Mouse (Mus musculus) thymus, adult 2 months (tissue): ENCODE measurements at regions not wholly inside any gene's neighbourhood (a gene's known extent, or its start where the extent isn't known, plus 50 kb on each side); places are given as distances from the start of the nearest gene placed in this dataset.

ENCODE experiments used
- DNase-seq: peaks from one replicate; pipeline ENCODE4 v3.0.0; 2021
- H3K27ac ChIP-seq: fragments of 200-500 bp; 2 replicates; pipeline ENCODE4 v1.5.1; 2012; ENCODE audit warnings: low read length, control low read depth; ENCODE audit not compliant: control insufficient read depth, insufficient read depth
- H3K27me3 ChIP-seq: fragments of 200-500 bp; 2 replicates; pipeline ENCODE4 v1.6.1; 2012; ENCODE audit warnings: mild to moderate bottlenecking, low read length, moderate library complexity, mixed read lengths; ENCODE audit not compliant: control insufficient read depth, insufficient read depth
- H3K36me3 ChIP-seq: fragments of 200-500 bp; 2 replicates; pipeline ENCODE4 v1.6.1; 2012; ENCODE audit warnings: mild to moderate bottlenecking, low read length, moderate library complexity; ENCODE audit not compliant: control insufficient read depth, insufficient read depth
- H3K4me1 ChIP-seq: fragments of 200-500 bp; replicated peaks from 2 replicates; pipeline ENCODE4 v1.6.1; 2012; ENCODE audit warnings: low read length; ENCODE audit not compliant: control insufficient read depth, insufficient read depth
- H3K4me3 ChIP-seq: fragments of 200-500 bp; 2 replicates; pipeline ENCODE4 v1.5.1; 2012; ENCODE audit warnings: mild to moderate bottlenecking, low read length, control low read depth, moderate library complexity; ENCODE audit not compliant: control insufficient read depth, insufficient read depth
- CTCF ChIP-seq: fragments of 200-500 bp; IDR thresholded peaks from 2 replicates; pipeline ENCODE4 v1.5.1; 2012; ENCODE audit warnings: mild to moderate bottlenecking, control low read depth, low read length, moderate library complexity, borderline replicate concordance; ENCODE audit not compliant: control insufficient read depth, poor library complexity, insufficient read depth; ENCODE audit errors: extremely low read depth
- POLR2A ChIP-seq: fragments of 200-500 bp; IDR thresholded peaks from 2 replicates; pipeline ENCODE4 v1.6.1; 2012; ENCODE audit warnings: mild to moderate bottlenecking, low read length, control low read depth, moderate library complexity; ENCODE audit not compliant: control insufficient read depth, poor library complexity, insufficient read depth; ENCODE audit errors: extremely low read depth
- WGBS: fragments of 180-500 bp; shearing (Covaris S2); methylation state at CpG from one replicate; pipeline ENCODE4 v1.1.7; 2018; 5-methylcytosine and 5-hydroxymethylcytosine counted together

DNA sequence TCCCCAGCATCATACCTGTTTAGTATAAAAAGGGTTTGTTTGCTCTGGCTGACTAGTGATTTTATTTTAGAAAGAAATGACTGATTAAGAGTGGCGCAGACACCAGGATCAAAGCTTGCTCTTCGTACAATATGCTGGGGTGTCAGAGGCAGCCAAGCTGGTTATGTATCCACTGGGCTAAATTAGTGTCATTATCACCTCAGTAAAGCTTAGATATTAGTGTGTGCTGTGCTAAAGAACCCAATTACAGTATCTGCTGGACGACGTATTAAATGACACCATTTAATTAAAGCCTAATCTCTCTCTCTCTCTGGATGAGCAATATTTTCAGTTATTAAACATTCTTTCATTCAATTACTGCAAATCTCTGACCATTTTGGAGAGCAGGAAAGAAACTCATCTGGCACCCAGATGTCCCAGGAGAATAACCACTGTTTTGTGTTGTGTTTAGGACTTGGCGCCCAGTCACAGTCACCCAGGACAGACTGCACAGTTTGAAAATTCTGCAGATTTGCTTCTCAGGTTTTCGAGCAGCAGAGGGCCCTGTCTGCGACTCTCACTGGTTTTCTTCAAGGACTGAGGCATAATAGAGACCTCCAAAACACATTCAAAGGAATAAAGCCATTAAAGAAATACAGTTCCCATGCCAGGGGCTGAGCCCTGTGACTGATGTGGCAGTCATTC is 133.1 kb upstream of the Peli2 start:
- Histone ChIP-seq H3K4me3 (no peak overlapping the region), H3K27ac (no peak overlapping the region), H3K27me3 (no peaks in the 10 kb centered on the region), H3K36me3 (no peaks in the 10 kb centered on the region), H3K4me1 (no peaks in the 10 kb centered on the region)
- no peak for DNase-seq
- WGBS = 90% methylated on average over 7 of the region's 7 CpGs
- TF ChIP-seq POLR2A = no peak
- no peak for TF ChIP-seq CTCF

- Histone ChIP-seq H3K27me3 (no peaks in the 10 kb centered on the region), H3K36me3 (no peaks in the 10 kb centered on the region), H3K4me3 (no peak overlapping the region), H3K4me1 (no peaks in the 10 kb centered on the region), H3K27ac (no peak overlapping the region)
- DNase-seq = no peak
- TF ChIP-seq POLR2A = no peak
- no peak for TF ChIP-seq CTCF
- 83% methylated on average over 3 of the region's 3 CpGs for WGBS
Observed at GRCm38 (mm10) chr14:47988131-47988530, 132.5 kb upstream of the Peli2 start.

DNA sequence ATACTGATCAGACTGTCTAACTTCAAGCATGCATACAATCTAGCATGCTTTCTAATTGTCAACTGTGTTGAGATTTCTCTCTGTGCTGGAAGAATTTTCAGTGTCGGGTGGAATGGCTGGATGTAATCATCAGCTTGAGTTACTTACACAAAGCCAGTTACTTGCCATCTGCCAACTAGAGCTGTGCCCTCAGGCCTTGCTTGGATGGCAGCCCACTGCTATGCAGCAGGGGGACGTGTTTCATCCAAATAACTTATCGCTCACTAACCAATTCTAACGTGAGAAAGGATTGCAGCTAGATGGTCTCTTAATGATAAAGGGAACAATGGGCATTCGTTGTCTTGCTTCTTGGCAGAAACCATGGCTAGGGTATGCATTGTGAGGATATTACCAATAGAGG is 131.3 kb upstream of the Peli2 start:
- H3K27ac ChIP-seq = no peak overlapping the region
- no peaks in the 10 kb centered on the region for H3K27me3 ChIP-seq
- 91% methylated on average over 5 of the region's 5 CpGs for WGBS
- no peaks in the 10 kb centered on the region for H3K36me3 ChIP-seq
- no peak for DNase-seq
- no peaks in the 10 kb centered on the region for H3K4me1 ChIP-seq
- no peak for TF ChIP-seq CTCF
- no peak for TF ChIP-seq POLR2A
- no peak overlapping the region for H3K4me3 ChIP-seq

DNA sequence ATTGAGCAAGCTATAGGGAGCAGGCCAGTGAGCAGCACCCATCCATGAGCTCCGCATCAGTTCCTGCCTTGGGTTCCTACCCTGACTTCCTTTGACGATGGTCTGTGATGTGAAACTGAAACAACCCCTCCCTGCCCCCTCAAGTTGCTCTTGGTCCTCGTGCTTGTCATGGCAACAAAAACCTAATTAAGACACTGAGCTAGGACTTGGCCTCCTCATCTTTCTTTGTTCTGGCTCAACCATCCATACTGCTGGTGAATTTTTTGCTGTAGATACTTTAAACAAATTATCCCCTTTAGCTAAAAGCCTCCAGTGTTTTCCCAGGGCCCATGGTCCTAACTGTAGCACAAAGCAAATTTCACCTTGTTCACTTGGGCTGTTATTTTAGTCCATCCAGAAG is 129.9 kb upstream of the Peli2 start:
- Histone ChIP-seq H3K27me3 (no peaks in the 10 kb centered on the region), H3K36me3 (no peaks in the 10 kb centered on the region), H3K4me1 (no peaks in the 10 kb centered on the region), H3K27ac (no peak overlapping the region), H3K4me3 (no peak overlapping the region)
- TF ChIP-seq CTCF (no peak), POLR2A (no peak)
- WGBS = 86% methylated on average over 3 of the region's 3 CpGs
- DNase-seq = no peak

DNA sequence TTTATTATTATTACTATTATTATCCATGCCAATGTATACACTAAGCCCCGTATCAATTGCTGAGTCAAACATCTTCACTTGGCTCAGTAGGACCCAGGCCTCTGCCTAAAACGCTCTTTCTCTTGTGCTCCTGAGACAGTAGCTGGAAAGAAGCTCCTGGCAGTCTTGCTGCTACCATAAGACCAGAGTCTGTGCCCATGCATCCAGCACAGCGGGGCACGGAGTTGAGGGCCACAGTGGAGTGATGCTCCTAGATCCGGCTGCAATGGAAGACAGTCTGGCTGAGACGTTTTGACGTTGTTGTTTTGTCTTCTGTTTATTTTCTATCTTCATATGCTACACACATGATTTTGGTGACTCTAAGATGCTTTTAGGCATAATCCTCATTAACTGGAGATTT is 129.1 kb upstream of the Peli2 start:
- WGBS = 96% methylated on average over 7 of the region's 7 CpGs
- Histone ChIP-seq H3K4me1 (no peaks in the 10 kb centered on the region), H3K4me3 (no peak overlapping the region), H3K27me3 (no peaks in the 10 kb centered on the region), H3K27ac (no peak overlapping the region), H3K36me3 (no peaks in the 10 kb centered on the region)
- DNase-seq = no peak
- TF ChIP-seq CTCF (no peak), POLR2A (no peak)

DNA sequence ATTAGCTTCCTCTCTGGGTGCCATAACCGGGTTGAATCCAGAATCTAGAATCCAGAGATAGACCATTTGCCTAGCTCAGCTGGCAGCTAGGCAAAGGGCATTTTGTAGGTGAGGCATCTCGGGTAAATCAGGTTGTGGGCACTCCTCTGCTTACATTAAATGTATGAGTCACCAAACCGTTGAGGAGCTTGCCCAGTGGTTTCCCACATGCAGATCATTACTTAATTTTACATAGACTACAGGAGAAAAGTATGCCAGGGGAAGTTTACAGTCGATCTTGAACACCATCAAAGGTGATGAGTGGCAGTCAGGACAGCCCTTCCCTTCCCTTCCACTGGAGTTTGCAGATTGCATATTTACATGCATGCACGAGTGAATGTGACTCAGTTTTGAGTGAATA is 128.5 kb upstream of the Peli2 start:
- H3K36me3 ChIP-seq = no peaks in the 10 kb centered on the region
- H3K4me1 ChIP-seq = no peaks in the 10 kb centered on the region
- no peak overlapping the region for H3K27ac ChIP-seq
- WGBS = 72% methylated on average over 5 of the region's 5 CpGs
- no peaks in the 10 kb centered on the region for H3K27me3 ChIP-seq
- no peak overlapping the region for H3K4me3 ChIP-seq
- no peak for DNase-seq
- TF ChIP-seq CTCF (no peak), POLR2A (no peak)

- no peaks in the 10 kb centered on the region for H3K27me3 ChIP-seq
- H3K36me3 ChIP-seq = no peaks in the 10 kb centered on the region
- no peak overlapping the region for H3K27ac ChIP-seq
- 91% methylated on average over 5 of the region's 5 CpGs for WGBS
- no peak for DNase-seq
- H3K4me1 ChIP-seq = no peaks in the 10 kb centered on the region
- TF ChIP-seq CTCF (no peak), POLR2A (no peak)
- H3K4me3 ChIP-seq = no peak overlapping the region
Observed at GRCm38 (mm10) chr14:47992851-47993250, 127.8 kb upstream of the Peli2 start.
